Mouse (Mus musculus): ENCODE measurements around the gene Lyl1.

Lyl1 gene

GRCm38 (mm10) chr8:84703466-84704249 is 2.4 kb downstream of the Lyl1 start:
- peak; percentile 64 for DNase-seq

GRCm38 (mm10) chr8:84704356-84704755 is 3.1 kb downstream of the Lyl1 start:
- DNase-seq = peak; percentile 91

- DNase-seq = peak; percentile 31
Observed at GRCm38 (mm10) chr8:84704867-84705831, 3.9 kb downstream of the Lyl1 start.

- DNase-seq = no peak
Observed at GRCm38 (mm10) chr8:84705960-84706359, 4.7 kb downstream of the Lyl1 start.

- peak; percentile 15 for DNase-seq
Observed at GRCm38 (mm10) chr8:84706610-84707266, 5.5 kb downstream of the Lyl1 start.

- peak; percentile 63 for DNase-seq
Observed at GRCm38 (mm10) chr8:84707267-84707883, 6.1 kb downstream of the Lyl1 start.

GRCm38 (mm10) chr8:84708071-84708541 is 6.8 kb downstream of the Lyl1 start:
- no peak for DNase-seq

GRCm38 (mm10) chr8:84708774-84709475 is 7.7 kb downstream of the Lyl1 start:
- DNase-seq = peak; percentile 87

- DNase-seq = no peak
Observed at GRCm38 (mm10) chr8:84709931-84710330, 8.7 kb downstream of the Lyl1 start.

GRCm38 (mm10) chr8:84711312-84711711 is 10.1 kb downstream of the Lyl1 start:
- no peak for DNase-seq

- no peak for DNase-seq
Observed at GRCm38 (mm10) chr8:84711933-84712758, 10.9 kb downstream of the Lyl1 start.

- DNase-seq = no peak
Observed at GRCm38 (mm10) chr8:84712759-84713120, 11.5 kb downstream of the Lyl1 start.

GRCm38 (mm10) chr8:84713381-84713780 is 12.1 kb downstream of the Lyl1 start:
- DNase-seq = no peak

GRCm38 (mm10) chr8:84714161-84714560 is 12.9 kb downstream of the Lyl1 start:
- no peak for DNase-seq

- DNase-seq = no peak
Observed at GRCm38 (mm10) chr8:84715893-84716468, 14.7 kb downstream of the Lyl1 start.

- DNase-seq = no peak
Observed at GRCm38 (mm10) chr8:84716790-84717189, 15.5 kb downstream of the Lyl1 start.

- DNase-seq = no peak
Observed at GRCm38 (mm10) chr8:84718476-84718875, 17.2 kb downstream of the Lyl1 start.

- no peak for DNase-seq
Observed at GRCm38 (mm10) chr8:84718959-84719690, 17.9 kb downstream of the Lyl1 start.

GRCm38 (mm10) chr8:84722530-84722849 is 21.2 kb downstream of the Lyl1 start:
- no peak for DNase-seq

Data from thymus, postnatal 14 days (tissue).